Mouse (Mus musculus): Measurements from ENCODE around the gene Defb41. TPM values are rescaled to one million over a fixed set of nuclear protein-coding genes. Genes with fewer than 3 reads are reported as not detected.
"Not testable (repeated sequence)": the region's sequence is repeated elsewhere in the genome, so short reads cannot be mapped to it uniquely, and the experiment has no call there.

Defb41 gene
- polyA plus RNA-seq, 1 experiment from 2014 or later: not detected

- ATAC-seq (ENCODE audit: insufficient read depth): no peak
- Histone ChIP-seq H3K4me1 (ENCODE audit: insufficient read depth) (no peaks in the 10 kb centered on the region), H3K36me3 (ENCODE audit: insufficient read depth) (no peaks in the 10 kb centered on the region), H3K4me3 (ENCODE audit: low read depth, low read length) (no peak overlapping the region), H3K9ac (no peak overlapping the region), H3K4me2 (no peak overlapping the region), H3K27me3 (ENCODE audit: insufficient read depth, low read length) (no peaks in the 10 kb centered on the region), H3K27ac (ENCODE audit: low read depth) (no peak overlapping the region), H3K9me3 (ENCODE audit: low read depth, low read length) (no peaks in the 10 kb centered on the region)
- 81% methylated on average over 5 of the region's 5 CpGs for WGBS
- no peak for TF ChIP-seq CTCF (IDR thresholded peaks at IDR 0.05; ENCODE audit: low read depth)
- no peak for DNase-seq
Measured at GRCm38 (mm10) chr1:18268845-18269244, 3.9 kb upstream of the Defb41 start.

DNA sequence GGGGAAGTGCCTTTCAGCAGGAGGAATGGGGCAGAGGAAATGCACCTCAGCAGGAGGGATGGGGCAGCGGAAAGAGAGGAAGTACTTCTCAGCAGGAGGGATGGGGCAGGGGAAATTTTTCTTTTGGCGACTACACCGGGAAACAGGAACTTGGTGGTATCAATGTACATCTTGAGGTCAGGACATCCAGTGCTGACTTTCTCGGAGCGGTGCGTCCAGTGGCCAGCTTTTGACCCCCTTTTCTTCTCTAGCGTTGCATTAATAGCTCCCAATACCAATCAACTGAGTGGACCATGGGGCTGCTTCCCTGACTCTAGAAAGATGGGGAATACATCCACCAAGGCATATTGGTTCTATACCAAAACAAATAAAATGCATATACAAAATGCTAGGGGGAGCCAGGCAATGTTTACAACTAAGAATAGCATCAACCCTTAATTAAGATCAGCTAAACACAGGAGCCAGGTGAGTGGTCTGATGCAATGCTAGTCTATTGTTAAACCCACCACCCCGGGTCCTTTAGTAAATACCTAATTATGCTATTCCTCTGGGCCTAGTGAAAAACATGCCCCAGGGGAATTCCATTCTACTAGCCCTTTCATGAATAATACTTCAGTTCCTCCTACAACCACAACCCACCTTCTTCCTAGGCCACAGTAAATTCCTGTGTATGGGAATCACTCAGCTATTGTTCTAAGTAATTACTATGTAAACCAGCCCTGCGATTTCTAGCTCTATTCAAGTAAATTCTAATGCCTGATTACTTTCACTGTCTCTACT is 18.9 kb downstream of the Defb41 start:
- H3K9ac ChIP-seq; H3K27ac ChIP-seq (ENCODE audit: low read depth); ATAC-seq (ENCODE audit: insufficient read depth); H3K27me3 ChIP-seq (ENCODE audit: insufficient read depth, low read length); H3K4me2 ChIP-seq; H3K4me1 ChIP-seq (ENCODE audit: insufficient read depth); H3K36me3 ChIP-seq (ENCODE audit: insufficient read depth); DNase-seq; H3K9me3 ChIP-seq (ENCODE audit: low read depth, low read length); H3K4me3 ChIP-seq (ENCODE audit: low read depth, low read length): not testable (repeated sequence)
- WGBS: 87% methylated on average over 9 of the region's 9 CpGs

DNA sequence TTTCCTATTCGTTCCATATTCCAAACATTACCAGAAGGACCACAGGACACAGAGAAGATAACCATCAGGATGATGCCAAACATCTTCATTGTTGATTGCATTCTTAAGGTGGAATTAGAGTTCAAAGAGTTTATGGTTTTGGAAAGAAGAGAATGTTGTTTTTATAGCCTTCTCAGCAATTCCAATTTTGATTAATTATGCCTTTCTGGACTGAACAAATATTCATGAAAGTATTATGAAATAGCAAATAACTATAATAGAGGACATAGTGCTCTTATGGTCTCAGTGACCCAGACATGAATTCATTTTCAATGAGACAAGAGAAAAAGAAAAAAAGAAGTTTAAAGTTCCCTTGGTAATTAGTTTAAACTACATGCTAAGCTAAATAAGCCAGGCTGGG is 27.6 kb downstream of the Defb41 start, which contains the start of gene Defb18:
Defb18 (minus strand) TSS at position 101 of the 400 bp plus-strand sequence.
- Histone ChIP-seq H3K36me3 (ENCODE audit: insufficient read depth) (no peaks in the 10 kb centered on the region), H3K4me3 (ENCODE audit: low read depth, low read length) (no peak within 1 kb of the TSS), H3K4me2 (no peak within 1 kb of the TSS), H3K27me3 (ENCODE audit: insufficient read depth, low read length) (no peaks in the 10 kb centered on the region), H3K4me1 (ENCODE audit: insufficient read depth) (no peaks in the 10 kb centered on the region), H3K9me3 (ENCODE audit: low read depth, low read length) (no peaks in the 10 kb centered on the region), H3K9ac (no peak within 1 kb of the TSS), H3K27ac (ENCODE audit: low read depth) (no peak within 1 kb of the TSS)
- 53% methylated on average over 1 of the region's 1 CpGs for WGBS
- DNase-seq: no peak
- no peak for ATAC-seq (ENCODE audit: insufficient read depth)
- TF ChIP-seq CTCF (IDR thresholded peaks at IDR 0.05; ENCODE audit: low read depth): no peak

DNA sequence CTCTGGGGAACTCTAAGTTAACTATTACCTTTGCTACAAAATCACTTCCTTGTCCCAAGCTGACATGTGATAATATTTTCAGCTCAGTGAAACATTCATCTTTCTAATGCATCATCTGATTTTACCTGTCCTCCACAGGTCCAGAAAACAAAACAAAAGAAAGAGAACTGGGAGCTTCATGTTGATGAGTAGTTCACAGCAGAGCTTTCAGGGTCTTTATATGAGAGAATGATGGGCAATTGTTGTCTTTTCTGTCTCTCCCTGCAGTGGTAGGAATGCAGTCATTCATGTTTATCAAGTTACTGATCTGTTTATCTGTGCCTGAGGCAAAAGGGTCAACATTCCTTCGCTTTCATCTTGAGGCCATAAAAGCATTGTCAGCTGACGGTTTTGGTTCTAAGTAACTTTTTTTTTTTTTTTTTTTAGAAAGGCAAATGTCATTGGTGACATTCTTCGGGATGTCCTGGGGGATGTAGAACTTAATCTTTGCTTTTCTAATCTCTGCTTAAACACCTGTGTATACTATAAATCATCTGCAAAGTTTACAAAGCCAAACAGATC is 41.5 kb downstream of the Defb41 start:
- Histone ChIP-seq H3K4me3 (ENCODE audit: low read depth, low read length) (no peak overlapping the region), H3K27ac (ENCODE audit: low read depth) (no peak overlapping the region), H3K27me3 (ENCODE audit: insufficient read depth, low read length) (no peaks in the 10 kb centered on the region), H3K9me3 (ENCODE audit: low read depth, low read length) (no peaks in the 10 kb centered on the region), H3K4me2 (no peak overlapping the region), H3K36me3 (ENCODE audit: insufficient read depth) (no peaks in the 10 kb centered on the region), H3K4me1 (ENCODE audit: insufficient read depth) (no peaks in the 10 kb centered on the region), H3K9ac (no peak overlapping the region)
- WGBS: 0% methylated on average over 3 of the region's 3 CpGs
- DNase-seq: no peak
- no peak for ATAC-seq (ENCODE audit: insufficient read depth)
- no peak for TF ChIP-seq CTCF (IDR thresholded peaks at IDR 0.05; ENCODE audit: low read depth)

Other genes with a start within 250 kb of the Defb41 start
- gene Crisp4, start 119.2 kb downstream of the Defb41 start, polyA plus RNA-seq (2014; fragmentation: Nextera tagmentation; extraction: Ambion mirVana): not detected in 2 replicates
- not detected in 2 replicates for gene Defb18, start 27.7 kb downstream of the Defb41 start, polyA plus RNA-seq (2014; fragmentation: Nextera tagmentation; extraction: Ambion mirVana)

All from lung, embryonic 14.5 days (tissue).